8 mouse cellular contexts compared by ENCODE assay signal in genomic region chr8:114770856-114771776, GRCm38 (mm10).
DNase-seq lines count a peak whose midpoint lies in the region; ATAC-seq lines count a peak whose summit lies in the region.

No protein-coding gene starts in this region.

- no peak overlapping the region for H3K9ac ChIP-seq in liver, embryonic 12.5 days

- ATAC-seq in liver, embryonic 12.5 days, result 0 out of 2 replicates have a peak, but pooled peaks have one; percentile 22

- H3K36me3 ChIP-seq in liver, embryonic 12.5 days, result no peaks in the 10 kb centered on the region

- DNase-seq in 3T3-L1 (ENCODE audit: low read depth, low spot score) (peak; percentile 89), R1 (ENCODE audit: low read depth, low spot score) (peak; percentile 78)
- DNase-seq in cerebellum, postnatal 36 days, result peak; percentile 84 to 87
- peak; percentile 23 to 63 for DNase-seq in heart, adult 9 months (ENCODE audit: low spot score in 2 of 2)
- DNase-seq in kidney, postnatal 14 days, result peak; percentile 78
- DNase-seq in ovary, postnatal 36 days (ENCODE audit: low spot score), result peak; percentile 71
- DNase-seq in thymus, postnatal 14 days, result peak; percentile 85

- no peak overlapping the region for H3K4me3 ChIP-seq in liver, embryonic 12.5 days

- H3K4me1 ChIP-seq in liver, embryonic 12.5 days, result peaks cover 15% of the 10 kb centered on the region

- H3K4me2 ChIP-seq in liver, embryonic 12.5 days, result no peak overlapping the region

- WGBS in liver, embryonic 12.5 days (ENCODE audit: insufficient replicate concordance), result 52% methylated on average over 31 of the region's 31 CpGs

- no peak overlapping the region for H3K27ac ChIP-seq in liver, embryonic 12.5 days

- H3K27me3 ChIP-seq in liver, embryonic 12.5 days (replicated peaks), result no peaks in the 10 kb centered on the region

- H3K9me3 ChIP-seq in liver, embryonic 12.5 days (replicated peaks), result no peaks in the 10 kb centered on the region
